Comparison of ENCODE assay signal across 23 mouse cellular contexts in genomic region chr17:7870862-7871605, GRCm38 (mm10). TPM values are rescaled to one million over a fixed set of nuclear protein-coding genes. Genes with fewer than 3 reads are reported as not detected.
DNase-seq lines count a peak whose midpoint lies in the region; ATAC-seq and TF ChIP-seq lines count a peak whose summit lies in the region.
"Had no signal": no experiment of that assay in that cellular context is flagged by ENCODE, and none has a peak within 500 bp of the region (broad histone marks: within the 10 kb centered on the region; RNA-seq: fewer than 3 reads in every experiment).

No protein-coding gene starts in this region.

- 0 out of 2 replicates have a peak, but pooled peaks cover 4% of the 10 kb centered on the region for H3K4me1 ChIP-seq in kidney, adult 2 months (ENCODE audit: control insufficient read depth, insufficient read depth, low read length)
- H3K4me1 ChIP-seq in forebrain, embryonic 13.5 days, result no peaks in the 10 kb centered on the region
- H3K4me1 ChIP-seq: intestine, embryonic 15.5 days had no signal

- H3K27ac ChIP-seq in kidney, adult 2 months (ENCODE audit: insufficient read depth, low read depth, low read length), result no peak overlapping the region
- no peak overlapping the region for H3K27ac ChIP-seq in forebrain, embryonic 13.5 days
- H3K27ac ChIP-seq: embryonic facial prominence, embryonic 10.5 days; gastrocnemius, adult 2 months; heart, embryonic 15.5 days; hindbrain, embryonic 13.5 days; hindbrain, postnatal 0 days; intestine, embryonic 15.5 days had no signal

- no peak overlapping the region for H3K9ac ChIP-seq in forebrain, embryonic 13.5 days
- H3K9ac ChIP-seq: heart, embryonic 15.5 days; hindbrain, embryonic 13.5 days; intestine, embryonic 15.5 days had no signal

- no peaks in the 10 kb centered on the region for H3K9me3 ChIP-seq in forebrain, embryonic 13.5 days (replicated peaks)
- H3K9me3 ChIP-seq: embryonic facial prominence, embryonic 10.5 days; G1E; heart, embryonic 15.5 days; hindbrain, embryonic 13.5 days; intestine, embryonic 15.5 days had no signal

- H3K4me3 ChIP-seq in kidney, adult 2 months (ENCODE audit: insufficient read depth, low read depth, low read length), result no peak overlapping the region
- no peak overlapping the region for H3K4me3 ChIP-seq in forebrain, embryonic 13.5 days
- H3K4me3 ChIP-seq: embryonic facial prominence, embryonic 10.5 days; gastrocnemius, adult 2 months; heart, embryonic 15.5 days; hindbrain, embryonic 13.5 days; intestine, embryonic 15.5 days had no signal

- no peaks in the 10 kb centered on the region for H3K36me3 ChIP-seq in kidney, adult 2 months (ENCODE audit: control insufficient read depth, insufficient read depth, low read length)
- H3K36me3 ChIP-seq in forebrain, embryonic 13.5 days (ENCODE audit: poor library complexity, severe bottlenecking), result no peaks in the 10 kb centered on the region
- H3K36me3 ChIP-seq: embryonic facial prominence, embryonic 10.5 days; G1E; heart, embryonic 15.5 days; hindbrain, embryonic 13.5 days; intestine, embryonic 15.5 days had no signal

- no peak for TF ChIP-seq CTCF in kidney, adult 2 months (conservative IDR thresholded peaks at IDR 0.05; ENCODE audit: insufficient read depth, insufficient read length, low read depth, low read length)

- no peak for ATAC-seq in CD4-positive, CD25-positive, alpha-beta regulatory T cell, adult 4 months
- ATAC-seq in forebrain, embryonic 13.5 days, result no peak
- ATAC-seq: forebrain, embryonic 14.5 days; hindbrain, postnatal 0 days; intestine, embryonic 15.5 days had no signal

- DNase-seq in CD4-positive, CD25-positive, alpha-beta regulatory T cell, adult 2 months (ENCODE audit: low read depth, low spot score), result peak; percentile 38
- DNase-seq in kidney, adult 2 months, result peak; percentile 27
- no peak for DNase-seq in kidney, postnatal 25 days
- DNase-seq in adrenal gland, postnatal 14 days, result peak; percentile 37
- no peak for DNase-seq in heart, adult 9 months (ENCODE audit: low spot score in 2 of 2)
- DNase-seq: cerebellum, adult 2 months; cerebellum, postnatal 10 days; gastrocnemius, adult 2 months; gastrocnemius, postnatal 25 days; heart, adult 11 months; heart, postnatal 14 days; kidney, adult 18-20 months had no signal

- WGBS in kidney, adult 2 months, result 57% methylated on average over 6 of the region's 6 CpGs
- WGBS in forebrain, embryonic 13.5 days, result 84% methylated on average over 6 of the region's 6 CpGs

- no peak overlapping the region for H3K4me2 ChIP-seq in forebrain, embryonic 13.5 days
- H3K4me2 ChIP-seq: heart, embryonic 11.5 days; heart, embryonic 15.5 days; hindbrain, embryonic 13.5 days; intestine, embryonic 15.5 days had no signal

- no peak for TF ChIP-seq POLR2A in kidney, adult 2 months (IDR thresholded peaks at IDR 0.05; ENCODE audit: low read depth, low read length)

- H3K27me3 ChIP-seq in kidney, adult 2 months (replicated peaks; ENCODE audit: control insufficient read depth, insufficient read depth, low read length), result no peaks in the 10 kb centered on the region
- H3K27me3 ChIP-seq in forebrain, embryonic 13.5 days, result no peaks in the 10 kb centered on the region
- H3K27me3 ChIP-seq: hindbrain, embryonic 13.5 days; intestine, embryonic 15.5 days had no signal

RNA-seq across cellular contexts. Expression of gene Fndc1, which starts 43.9 kb away (rescaled TPM):
- not detected for polyA plus RNA-seq in CD4-positive, CD25-positive, alpha-beta regulatory T cell, adult 4 months (2017; shearing (Covaris generic))
- 2.0 TPM in 2 replicates for polyA plus RNA-seq in kidney, adult 2 months (2012; rRNA removed)
- total RNA-seq in adrenal gland, postnatal 14 days (2021), result 17.6 and 17.9 TPM in 2 replicates
- 0.71 and 1.3 TPM in 2 replicates for polyA plus RNA-seq in forebrain, embryonic 13.5 days (2015; fragmentation: Nextera tagmentation; extraction: Ambion mirVana)
- total RNA-seq: hematopoietic stem cell, adult 5-6 weeks had no signal
- polyA plus RNA-seq: G1E had no signal

RNA-seq across cellular contexts. Expression of gene Tagap, which starts 54.8 kb away (rescaled TPM):
- 100 to 1,000 TPM; 108 to 131 TPM for polyA plus RNA-seq in CD4-positive, CD25-positive, alpha-beta regulatory T cell, adult 4 months (2017; shearing (Covaris generic))
- 0.91 and 1.8 TPM in 2 replicates for polyA plus RNA-seq in kidney, adult 2 months (2012; rRNA removed)
- 3.9 and 6.6 TPM in 2 replicates for total RNA-seq in adrenal gland, postnatal 14 days (2021)
- polyA plus RNA-seq in forebrain, embryonic 13.5 days (2015; fragmentation: Nextera tagmentation; extraction: Ambion mirVana), result 0.40 and 0.45 TPM in 2 replicates

Comparison
In these comparisons a context has a peak if more than half of its experiments do, and no peak if none do; other contexts are left out.
1. DNase-seq: peak in CD4-positive, CD25-positive, alpha-beta regulatory T cell, adult 2 months (single experiment), kidney, adult 2 months (single experiment) and adrenal gland, postnatal 14 days (single experiment); none in kidney, postnatal 25 days (0 of 2) and heart, adult 9 months (0 of 2).
2. RNA of gene Tagap, which starts 54.8 kb away (polyA plus RNA-seq): 108 to 131 TPM in CD4-positive, CD25-positive, alpha-beta regulatory T cell, adult 4 months; 0.91 to 1.8 TPM in kidney, adult 2 months and 0.40 to 0.45 TPM in forebrain, embryonic 13.5 days; every median in the first group is over 10 times any median in the second.